Mouse (Mus musculus) effector memory CD4-positive, alpha-beta T cell, adult 5 months (primary cell): ENCODE measurements around the gene Tmem81. TPM values are rescaled to one million over a fixed set of nuclear protein-coding genes. Genes with fewer than 3 reads are reported as not detected.

Source experiments
- polyA plus RNA-seq: library from polyadenylated mRNA; unstranded; fragments of 100-300 nt; shearing (Covaris generic); gene quantifications from one replicate; pipeline ENCODE4 v1.2.1, GENCODE M21; 2017

Tmem81 gene
- 4.8 TPM for polyA plus RNA-seq

GRCm38 (mm10) chr1:132506058-132506457 lies at the start of gene Tmem81:
Gene Tmem81 (plus strand): TSS chr1:132506230.

GRCm38 (mm10) chr1:132476928-132477691 lies 28.9 kb upstream of the Tmem81 start, which contains the start of gene Rbbp5:
Gene Rbbp5 (plus strand): TSS chr1:132477365.

GRCm38 (mm10) chr1:132542762-132543306 lies 36.8 kb downstream of the Tmem81 start, which contains the start of gene Cntn2:
Gene Cntn2 (minus strand): TSS chr1:132543256.

Other genes starting within 250 kb of the Tmem81 start
- not detected for gene Klhdc8a, start 207.6 kb upstream of the Tmem81 start, polyA plus RNA-seq
- 1.4 TPM for gene Nuak2, start 190.1 kb upstream of the Tmem81 start, polyA plus RNA-seq
- gene Tmcc2, start 114.9 kb upstream of the Tmem81 start, polyA plus RNA-seq = not detected
- 8.9 TPM for gene Dstyk, start 88.7 kb upstream of the Tmem81 start, polyA plus RNA-seq
- 36.6 TPM for gene Rbbp5, start 28.9 kb upstream of the Tmem81 start, polyA plus RNA-seq
- not detected for gene Cntn2, start 37.0 kb downstream of the Tmem81 start, polyA plus RNA-seq
- 0.04 TPM for gene Nfasc, start 235.6 kb downstream of the Tmem81 start, polyA plus RNA-seq